Mouse (Mus musculus): ENCODE data around the gene Rfng.

DNA sequence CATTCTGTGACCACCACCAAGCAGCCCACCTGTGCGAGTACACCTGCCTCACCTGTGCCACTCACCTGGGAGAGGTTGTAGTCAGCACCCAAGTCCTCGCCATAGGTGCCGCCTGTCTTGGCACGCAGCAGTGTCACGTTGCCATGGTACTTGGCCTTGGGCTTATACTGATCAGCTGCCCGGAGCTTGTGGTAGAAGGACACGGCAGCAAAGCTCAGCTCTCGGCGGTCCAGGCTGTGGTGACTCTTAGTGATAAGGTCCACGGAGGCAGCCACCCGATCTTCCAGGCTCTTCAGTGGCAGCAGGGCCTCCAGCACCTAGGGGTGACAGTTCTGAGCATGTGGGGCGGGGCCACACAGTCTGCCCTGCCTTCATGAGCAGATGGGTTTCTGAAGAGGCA is 24.0 kb upstream of the Rfng start:
- no peak for TF ChIP-seq POLR2A (IDR thresholded peaks at IDR 0.05; ENCODE audit: low read depth, low read length)
- TF ChIP-seq CTCF (conservative IDR thresholded peaks at IDR 0.05; ENCODE audit: insufficient read depth, insufficient read length, low read depth, low read length), result no peak
